Mouse (Mus musculus) retina, embryonic 14.5 days (tissue): ENCODE data around the gene Gm17606.

Experiments used
- DNase-seq: peaks from one replicate; pipeline ENCODE4 v3.0.0-alpha.2; 2015; ENCODE audit warnings: low spot score

The Gm17606 gene

DNA sequence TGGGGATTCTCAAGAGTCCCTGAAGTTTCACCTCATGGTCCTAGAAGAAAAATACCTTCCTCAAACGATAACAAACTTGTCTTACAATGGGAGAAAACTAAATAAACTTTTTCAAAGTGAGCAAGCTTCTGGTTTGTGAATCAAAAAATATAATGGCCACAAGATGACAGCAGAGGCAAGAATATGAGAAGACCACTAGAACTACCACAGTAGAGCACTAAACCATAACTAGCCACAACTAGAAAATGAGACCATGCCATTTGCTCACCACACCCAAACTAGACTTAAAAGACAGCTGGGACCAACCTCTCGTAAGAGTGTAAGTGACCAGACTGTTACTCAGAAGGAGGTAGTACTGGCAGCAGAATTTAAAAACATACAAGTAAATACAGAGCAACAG, 19.3 kb downstream of the Gm17606 start:
- peak; percentile 86 for DNase-seq

DNA sequence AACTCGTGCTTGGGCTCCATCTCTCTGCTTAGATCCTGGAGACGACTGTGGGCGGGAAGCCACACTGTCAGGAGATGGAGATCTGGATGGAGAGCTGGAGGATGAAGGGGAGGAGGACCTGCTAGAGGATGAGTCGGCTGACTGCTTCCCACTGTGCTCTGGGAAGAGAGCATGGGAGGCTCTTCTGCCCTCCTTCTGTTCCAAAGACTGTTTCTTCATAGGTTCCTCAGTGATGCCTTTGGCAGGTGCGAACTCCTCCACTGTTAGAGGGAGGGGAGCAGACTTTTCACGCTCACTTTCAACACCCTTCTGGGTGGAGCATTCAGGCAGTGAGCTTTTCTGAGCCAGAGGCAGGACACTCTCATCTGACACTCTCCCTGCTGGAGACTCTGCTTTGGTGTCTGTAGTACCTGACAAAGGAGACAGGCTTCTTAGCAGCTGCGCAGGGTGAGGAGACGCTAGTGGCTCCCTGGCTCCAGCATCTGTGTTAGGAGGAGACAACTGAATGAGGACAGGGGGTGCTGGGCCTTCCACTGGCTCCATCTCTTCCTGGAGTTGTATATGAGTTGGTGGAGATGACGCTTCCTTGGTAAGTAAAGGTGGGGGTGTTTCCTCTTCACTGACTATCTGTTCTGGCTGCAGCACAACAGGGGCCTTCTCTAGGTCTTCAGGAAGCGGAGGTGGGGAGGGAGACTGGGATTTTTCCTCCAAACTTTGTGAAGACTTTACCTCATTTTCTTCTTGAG, 23.9 kb downstream of the Gm17606 start:
- DNase-seq, result no peak

DNA sequence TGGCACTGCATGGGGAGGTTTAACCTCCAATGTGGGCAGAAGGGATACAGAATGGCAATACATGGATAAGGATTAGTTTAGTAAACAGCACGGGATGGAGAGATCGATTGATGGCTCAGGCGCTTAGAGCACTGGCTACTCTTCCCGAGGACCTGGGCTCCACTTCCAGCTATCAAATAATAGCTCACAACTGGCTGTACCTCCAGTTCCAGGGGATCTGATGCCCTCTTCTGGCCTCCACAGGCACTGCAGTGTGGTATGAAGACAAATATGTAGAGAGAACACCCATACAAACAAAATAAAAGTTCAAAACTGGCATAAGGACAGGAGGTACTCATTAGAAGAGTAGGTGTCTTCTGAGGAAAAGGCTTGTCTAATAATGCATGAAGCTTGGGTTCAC, 28.6 kb downstream of the Gm17606 start:
- peak; percentile 58 for DNase-seq

DNA sequence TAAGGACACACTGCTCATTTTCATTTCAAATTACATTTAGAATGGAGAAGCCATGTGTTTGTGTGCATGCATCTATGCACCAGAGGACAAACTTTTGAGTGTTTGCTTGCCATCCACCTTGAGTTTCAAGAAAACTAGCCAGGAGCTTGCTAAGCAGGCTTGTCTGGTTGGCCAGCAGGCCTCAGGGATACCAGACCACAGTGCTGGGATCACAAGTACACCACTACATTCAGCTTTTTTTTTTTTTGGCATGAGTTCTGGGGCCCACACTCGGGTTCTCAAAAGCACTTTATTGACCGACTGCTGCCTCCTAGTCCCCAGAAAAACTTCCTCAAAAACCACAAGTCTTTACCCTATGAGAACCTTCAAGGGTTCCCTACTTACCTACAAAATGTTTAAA, 33.6 kb downstream of the Gm17606 start:
- DNase-seq, result no peak

DNA sequence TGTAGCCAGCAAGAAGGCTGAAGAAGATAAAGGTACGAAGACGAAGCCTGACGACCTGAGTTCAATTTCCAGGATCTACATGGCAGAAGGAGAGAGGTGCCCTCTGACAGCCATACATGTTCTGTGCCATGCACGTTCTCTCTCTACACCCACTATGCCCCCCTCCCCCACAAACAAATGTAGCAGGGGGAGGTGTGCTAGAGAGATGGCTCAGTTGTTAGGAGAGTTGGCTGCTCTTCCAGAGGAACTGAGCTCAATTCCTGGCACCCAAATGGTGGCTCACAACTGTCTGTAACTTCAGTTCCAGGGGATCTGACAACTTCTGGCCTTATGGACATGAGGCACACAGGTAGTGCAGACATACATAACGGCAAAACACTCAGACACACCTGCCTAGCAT, 35.5 kb downstream of the Gm17606 start:
- no peak for DNase-seq

DNA sequence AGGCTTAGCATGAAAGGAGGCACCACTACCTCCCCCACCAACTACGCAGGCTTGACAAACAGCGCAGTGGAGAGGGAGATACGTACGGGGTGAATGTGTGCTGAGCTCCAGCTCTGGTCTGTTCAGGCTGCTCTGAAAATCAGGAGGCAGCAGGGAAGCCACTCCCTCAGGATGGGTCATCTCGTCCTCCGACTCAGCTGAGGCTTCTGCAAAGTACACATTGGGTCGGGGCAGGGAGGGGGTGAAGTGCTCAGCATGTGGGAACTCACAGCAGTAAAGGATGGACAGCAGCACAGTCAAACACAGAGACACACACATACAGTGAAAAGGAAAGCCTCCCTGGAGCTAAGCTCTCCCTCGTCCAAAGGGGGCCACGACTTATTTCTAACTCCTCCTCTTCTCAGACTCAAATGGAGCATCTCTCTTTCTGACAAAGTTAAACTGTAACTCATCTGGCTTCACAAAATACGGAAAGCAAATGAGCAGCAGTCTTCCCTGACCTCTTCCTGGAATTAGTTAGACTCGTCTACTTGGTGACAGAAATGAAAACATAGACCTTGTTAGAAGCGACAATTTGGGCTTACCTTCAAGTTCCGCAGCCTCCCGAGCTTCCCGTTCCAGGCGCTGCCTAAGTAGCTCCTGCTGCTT, 38.0 kb downstream of the Gm17606 start:
- no peak for DNase-seq

DNA sequence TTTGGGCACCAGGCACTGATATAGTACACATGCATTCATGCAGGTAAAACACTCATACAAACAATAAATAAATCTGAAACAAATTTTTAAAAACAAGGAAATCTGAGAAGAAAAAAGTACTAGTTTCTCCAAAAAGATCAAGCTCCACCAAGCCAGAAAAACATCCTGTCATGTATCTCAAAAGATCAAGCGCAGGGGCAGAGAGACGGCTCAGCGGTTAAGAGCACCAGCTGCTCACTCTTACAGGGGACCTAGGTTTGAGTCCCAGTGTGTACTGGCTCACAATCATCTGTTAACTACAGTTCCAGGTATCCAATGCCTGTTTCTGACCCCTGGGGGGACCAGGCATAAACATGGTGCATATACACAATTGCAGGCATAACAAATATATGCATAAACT, 41.6 kb downstream of the Gm17606 start:
- no peak for DNase-seq

DNA sequence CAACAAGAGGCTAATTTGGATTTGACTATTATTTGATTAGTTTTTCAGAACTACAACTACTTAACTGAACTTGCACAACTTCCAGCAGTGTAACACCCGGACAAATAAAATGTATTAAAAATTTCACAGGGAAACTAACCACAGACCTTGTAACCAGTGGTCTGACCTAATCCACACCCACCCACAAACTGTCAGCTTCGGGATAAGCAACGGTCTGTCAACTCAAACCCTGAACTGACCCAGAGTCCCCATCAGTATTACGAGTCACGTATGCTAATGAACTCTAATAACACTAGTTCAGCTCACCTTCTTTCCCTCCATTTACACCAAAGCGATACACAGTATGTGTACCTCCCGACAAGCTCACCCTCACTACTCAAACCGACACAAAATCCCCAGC, 44.7 kb downstream of the Gm17606 start:
- no peak for DNase-seq

DNA sequence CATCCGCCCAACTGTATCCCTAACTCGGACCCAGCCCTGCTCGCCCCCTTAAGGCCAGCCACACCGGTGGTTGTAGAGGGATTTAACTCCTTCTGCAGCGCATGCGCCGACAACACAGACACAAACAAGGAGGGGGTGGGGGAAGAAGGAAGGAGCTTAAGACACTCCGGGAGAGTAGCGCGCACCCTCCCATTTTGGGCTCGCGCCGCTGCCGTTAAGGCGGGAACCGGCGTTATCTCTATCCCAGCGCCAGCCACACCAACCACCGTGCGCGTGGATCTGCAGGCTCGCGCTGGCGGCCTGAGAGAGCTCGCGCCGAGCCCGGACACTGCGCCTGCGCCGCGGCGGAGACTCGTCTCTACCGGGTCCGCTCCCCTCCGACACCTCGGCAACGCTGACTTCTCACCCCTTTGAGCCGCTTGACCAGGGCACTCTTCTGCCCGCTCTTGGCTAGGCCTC, 45.3 kb downstream of the Gm17606 start, which contains the start of gene 1700123O20Rik:
1700123O20Rik (plus strand) TSS at position 154 of the 459 bp plus-strand sequence.
- peak; percentile 88 for DNase-seq

DNA sequence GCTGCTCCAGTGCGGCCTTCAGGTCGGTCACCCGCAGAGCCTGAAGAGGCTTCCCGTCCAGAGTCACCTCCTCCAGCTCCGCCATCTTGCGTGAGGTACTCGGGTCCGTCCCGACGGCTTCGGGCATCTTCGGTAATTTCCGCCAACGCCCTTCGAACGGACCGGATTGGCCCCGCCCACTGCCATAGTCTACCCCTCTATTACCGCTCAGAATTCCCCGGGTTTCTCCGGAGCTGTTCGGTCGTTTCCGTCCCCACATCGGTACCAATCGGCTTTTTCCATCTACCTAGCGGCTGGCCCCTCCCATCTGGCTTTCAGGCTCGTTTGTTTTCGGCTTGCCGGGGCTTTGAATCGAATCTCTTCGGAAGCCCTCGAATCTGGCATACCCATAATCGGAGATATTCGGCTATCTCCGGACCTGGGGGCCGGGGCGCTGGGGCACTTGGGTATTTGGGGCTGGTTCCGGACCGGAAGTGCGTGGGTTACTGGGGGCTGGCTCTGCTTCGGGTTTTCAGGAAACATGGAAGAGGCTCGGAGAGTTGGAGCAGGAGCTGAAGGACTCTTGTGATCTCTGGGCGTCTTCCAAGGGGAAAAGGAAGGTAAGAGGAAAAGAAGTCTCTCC, 45.9 kb downstream of the Gm17606 start, which contains the start of gene Acin1:
Acin1 (minus strand) TSS at position 410 of the 622 bp plus-strand sequence.
- peak; percentile 100 for DNase-seq

DNA sequence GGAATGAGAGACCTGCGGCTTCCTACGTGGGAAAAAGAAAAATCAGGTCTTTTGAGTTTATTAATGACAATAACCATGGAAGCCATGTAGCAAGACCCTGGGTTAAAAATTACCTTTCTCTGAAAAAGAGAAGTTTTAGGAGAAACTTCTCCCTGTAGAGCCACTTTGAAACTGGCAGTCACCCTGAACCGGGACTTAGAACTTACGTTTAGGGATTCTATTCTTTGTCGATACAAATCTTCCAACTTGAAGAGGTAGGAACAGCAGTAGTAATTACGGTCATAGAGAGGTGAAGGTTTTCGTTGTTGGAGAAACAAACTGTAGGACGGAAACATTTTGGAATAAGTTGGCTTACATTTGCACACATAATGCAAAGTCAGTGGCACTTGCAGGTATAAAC, 46.5 kb downstream of the Gm17606 start:
- DNase-seq, result no peak

DNA sequence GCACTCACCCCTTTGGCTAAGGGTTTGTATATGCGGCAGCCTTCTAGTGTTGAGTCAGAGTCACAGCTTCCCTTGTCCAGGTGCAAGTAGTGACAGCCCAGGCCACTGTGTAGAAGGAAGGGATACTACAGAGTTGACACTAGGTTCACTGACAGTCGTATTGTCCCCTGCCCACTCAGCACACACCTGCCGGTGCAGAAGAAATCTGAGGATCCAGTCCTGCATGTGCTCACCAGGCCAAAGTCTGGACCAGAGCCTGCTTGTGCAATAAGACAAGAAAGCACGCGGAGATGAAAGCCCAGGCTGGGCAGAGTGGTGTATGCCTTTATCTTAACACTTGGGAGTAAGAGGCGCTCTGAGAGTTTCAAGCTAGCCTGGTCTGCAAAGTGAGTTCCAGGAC, 54.3 kb downstream of the Gm17606 start:
- DNase-seq, result no peak

DNA sequence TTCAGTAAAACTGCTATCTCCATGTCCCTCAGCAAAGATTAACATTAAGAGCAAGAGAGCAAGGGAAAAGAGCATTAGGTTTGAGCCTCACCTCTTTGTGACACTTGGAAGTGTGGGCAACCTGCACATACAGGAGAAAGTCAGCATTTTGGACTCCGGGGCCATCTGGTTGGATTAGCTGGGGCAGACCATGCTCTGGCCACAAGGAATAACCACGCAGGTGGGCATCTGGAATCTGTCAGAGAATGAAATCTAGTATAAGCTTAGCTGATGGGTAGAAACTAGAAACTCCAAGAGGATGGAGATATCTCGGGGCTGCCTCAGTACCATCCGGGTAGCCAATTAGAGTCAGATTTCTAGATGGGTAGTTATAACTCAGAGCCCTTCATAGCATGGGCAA, 56.0 kb downstream of the Gm17606 start:
- no peak for DNase-seq
